Mouse (Mus musculus): ENCODE data around the gene Cdh18. TPM values are rescaled to one million over a fixed set of nuclear protein-coding genes. Genes with fewer than 3 reads are reported as not detected.

Gene Cdh18
- total and polyA plus RNA-seq, 3 experiments = not detected

DNA sequence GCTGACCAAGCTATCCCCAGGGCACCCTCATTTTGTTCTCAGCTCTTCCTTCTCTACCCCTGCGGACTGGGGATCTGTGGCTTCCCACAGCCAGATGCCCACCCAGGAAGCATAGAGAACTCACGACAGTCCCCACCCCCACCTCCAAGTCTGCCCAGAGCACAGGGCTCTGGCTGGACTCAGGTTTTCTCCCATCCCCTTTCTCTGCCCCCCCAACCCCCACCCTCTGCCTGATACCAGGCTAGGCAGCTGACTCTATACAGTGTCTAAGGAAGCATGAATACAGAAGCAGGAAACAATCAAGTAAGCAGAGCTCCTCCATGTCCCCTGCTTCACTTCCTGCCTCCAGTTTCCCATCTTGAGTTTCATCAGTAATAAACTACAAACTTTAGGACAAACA lies 472.3 kb downstream of the Cdh18 start:
- no peaks in the 10 kb centered on the region for H3K36me3 ChIP-seq (ENCODE audit: control insufficient read depth in 1 of 2, insufficient read depth in 2 of 2, low read length in 2 of 2)
- no peaks in the 10 kb centered on the region for H3K4me1 ChIP-seq (ENCODE audit: control insufficient read depth in 1 of 2, insufficient read depth in 2 of 2, low read length in 2 of 2)
- no peaks in the 10 kb centered on the region for H3K27me3 ChIP-seq (ENCODE audit: control insufficient read depth in 1 of 2, insufficient read depth in 2 of 2, low read length in 2 of 2)
- H3K9ac ChIP-seq (ENCODE audit: control insufficient read depth, low read depth, low read length, poor library complexity, severe bottlenecking) = no peak overlapping the region
- H3K9me3 ChIP-seq (replicated peaks; ENCODE audit: insufficient read depth, low read length) = no peaks in the 10 kb centered on the region
- no peak overlapping the region for H3K27ac ChIP-seq (ENCODE audit: control insufficient read depth, low read depth, low read length)
- DNase-seq (ENCODE audit: low read depth, low spot score) = no peak
- no peaks in the 10 kb centered on the region for H3K79me2 ChIP-seq (ENCODE audit: control insufficient read depth, insufficient read depth, low read length, poor library complexity)
- H3K4me3 ChIP-seq (ENCODE audit: control insufficient read depth in 1 of 2, insufficient read depth in 1 of 2, low read depth in 2 of 2, low read length in 2 of 2) = no peak overlapping the region
- TF ChIP-seq POLR2AphosphoS2 (IDR thresholded peaks at IDR 0.05; ENCODE audit: low read length) (no peak), TAL1 (IDR thresholded peaks at IDR 0.05; ENCODE audit: low read length) (no peak), CTCF (IDR thresholded peaks at IDR 0.05 in 2 of 3, conservative IDR thresholded peaks at IDR 0.05 in 1 of 3; ENCODE audit: control insufficient read depth in 1 of 3, insufficient read depth in 1 of 3, low read depth in 2 of 3, low read length in 3 of 3, poor library complexity in 1 of 3, severe bottlenecking in 1 of 3) (no peak), GABPA (IDR thresholded peaks at IDR 0.05; ENCODE audit: low read depth, low read length) (no peak), ZKSCAN1 (IDR thresholded peaks at IDR 0.05; ENCODE audit: low read depth, low read length) (no peak), RCOR1 (IDR thresholded peaks at IDR 0.05; ENCODE audit: low read depth, low read length) (no peak), ZMIZ1 (IDR thresholded peaks at IDR 0.05; ENCODE audit: low read depth, low read length) (no peak), USF1 (IDR thresholded peaks at IDR 0.05; ENCODE audit: low read depth, low read length) (no peak), MEF2A (IDR thresholded peaks at IDR 0.05; ENCODE audit: extremely low read depth, insufficient replicate concordance, low read depth, low read length, poor library complexity, severe bottlenecking) (no peak), MYB (IDR thresholded peaks at IDR 0.05; ENCODE audit: low read depth, low read length) (no peak), MAZ (IDR thresholded peaks at IDR 0.05; ENCODE audit: low read depth, low read length) (no peak), SIN3A (IDR thresholded peaks at IDR 0.05; ENCODE audit: low read length) (no peak), ZC3H11A (IDR thresholded peaks at IDR 0.05; ENCODE audit: low read depth, low read length) (no peak), UBTF (IDR thresholded peaks at IDR 0.05; ENCODE audit: borderline replicate concordance, insufficient read depth, low read depth, low read length) (no peak), BHLHE40 (IDR thresholded peaks at IDR 0.05; ENCODE audit: borderline replicate concordance, low read depth, low read length) (no peak), ZNF384 (IDR thresholded peaks at IDR 0.05; ENCODE audit: low read depth, low read length) (no peak), E2F4 (IDR thresholded peaks at IDR 0.05; ENCODE audit: borderline replicate concordance, low read depth, low read length) (no peak), CHD1 (IDR thresholded peaks at IDR 0.05; ENCODE audit: low read depth, low read length) (no peak), ELF1 (IDR thresholded peaks at IDR 0.05; ENCODE audit: low read depth, low read length) (no peak)

DNA sequence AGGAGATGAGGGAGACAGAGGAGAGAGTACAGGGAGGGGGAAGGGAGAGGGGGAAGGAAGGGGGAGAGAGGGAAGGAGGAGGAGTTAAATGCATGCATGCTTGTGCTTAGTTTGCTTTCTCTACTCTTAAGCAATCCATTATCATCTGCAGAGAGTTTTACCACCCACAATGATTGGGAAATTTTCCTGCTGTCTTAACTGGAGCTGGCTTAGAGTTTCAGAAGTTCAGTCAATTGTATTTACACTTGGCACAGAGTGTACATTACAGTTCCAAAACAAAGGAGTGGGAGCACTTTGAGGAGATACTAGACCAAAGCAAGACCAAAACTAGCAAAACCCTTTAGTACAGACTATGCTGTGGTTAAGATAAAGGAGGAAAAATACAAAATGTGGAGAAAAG lies 473.8 kb downstream of the Cdh18 start:
- no peak overlapping the region for H3K4me3 ChIP-seq (ENCODE audit: control insufficient read depth in 1 of 2, insufficient read depth in 1 of 2, low read depth in 2 of 2, low read length in 2 of 2)
- no peaks in the 10 kb centered on the region for H3K9me3 ChIP-seq (replicated peaks; ENCODE audit: insufficient read depth, low read length)
- DNase-seq (ENCODE audit: low read depth, low spot score) = no peak
- H3K36me3 ChIP-seq (ENCODE audit: control insufficient read depth in 1 of 2, insufficient read depth in 2 of 2, low read length in 2 of 2) = no peaks in the 10 kb centered on the region
- H3K27ac ChIP-seq (ENCODE audit: control insufficient read depth, low read depth, low read length) = no peak overlapping the region
- no peaks in the 10 kb centered on the region for H3K27me3 ChIP-seq (ENCODE audit: control insufficient read depth in 1 of 2, insufficient read depth in 2 of 2, low read length in 2 of 2)
- no peak for TF ChIP-seq EP300 (IDR thresholded peaks at IDR 0.05; ENCODE audit: low read depth in 1 of 2, low read length in 2 of 2)
- TF ChIP-seq MXI1 (IDR thresholded peaks at IDR 0.05; ENCODE audit: low read depth, low read length) = no peak
- no peak for TF ChIP-seq TBP (IDR thresholded peaks at IDR 0.05; ENCODE audit: low read depth, low read length)
- TF ChIP-seq ZC3H11A (IDR thresholded peaks at IDR 0.05; ENCODE audit: low read depth, low read length) = no peak
- no peak for TF ChIP-seq CTCF (IDR thresholded peaks at IDR 0.05 in 2 of 3, conservative IDR thresholded peaks at IDR 0.05 in 1 of 3; ENCODE audit: control insufficient read depth in 1 of 3, insufficient read depth in 1 of 3, low read depth in 2 of 3, low read length in 3 of 3, poor library complexity in 1 of 3, severe bottlenecking in 1 of 3)
- no peak for TF ChIP-seq MAFK (IDR thresholded peaks at IDR 0.05; ENCODE audit: borderline replicate concordance, low read depth, low read length)
- no peak for TF ChIP-seq CHD1 (IDR thresholded peaks at IDR 0.05; ENCODE audit: low read depth, low read length)
- H3K4me1 ChIP-seq (ENCODE audit: control insufficient read depth in 1 of 2, insufficient read depth in 2 of 2, low read length in 2 of 2) = no peaks in the 10 kb centered on the region
- no peak overlapping the region for H3K9ac ChIP-seq (ENCODE audit: control insufficient read depth, low read depth, low read length, poor library complexity, severe bottlenecking)
- H3K79me2 ChIP-seq (ENCODE audit: control insufficient read depth, insufficient read depth, low read length, poor library complexity) = no peaks in the 10 kb centered on the region
